Mouse (Mus musculus): Measurements from ENCODE around the gene Fam53b.

DNA sequence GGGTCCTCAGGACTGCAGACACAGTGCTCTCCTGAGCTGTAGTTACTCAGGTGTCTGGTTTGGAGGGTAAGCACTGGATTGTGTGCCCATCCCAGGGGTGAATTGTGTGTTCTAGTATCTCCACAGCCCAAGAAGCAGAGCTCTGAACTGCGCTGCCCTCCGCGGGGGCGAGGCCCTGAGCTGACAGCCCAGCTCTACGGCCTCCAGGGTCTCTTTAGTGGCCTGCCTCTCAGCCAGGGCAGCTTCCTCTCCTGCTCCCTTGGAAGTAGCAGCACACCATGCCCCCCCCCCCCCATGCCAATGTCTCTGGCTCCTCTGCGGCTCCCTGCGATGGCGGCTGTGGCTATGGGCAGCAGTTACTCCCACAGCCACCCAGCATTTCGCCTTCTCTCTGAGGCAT, 102.1 kb downstream of the Fam53b start:
- no peak for TF ChIP-seq GATA1 (IDR thresholded peaks at IDR 0.05; ENCODE audit: borderline replicate concordance, low read length)
- TF ChIP-seq FLI1 (IDR thresholded peaks at IDR 0.05; ENCODE audit: low read length): no peak

Data from megakaryocyte, embryonic 14.5 days (primary cell).